Mouse (Mus musculus): ENCODE measurements at regions not wholly inside any gene's neighbourhood (a gene's known extent, or its start where the extent isn't known, plus 50 kb on each side); places are given as distances from the start of the nearest gene placed in this dataset.

GRCm38 (mm10) chr3:139780054-139780453 is 574.6 kb downstream of the Stpg2 start:
- no peak for ATAC-seq (ENCODE audit: low TSS enrichment)

DNA sequence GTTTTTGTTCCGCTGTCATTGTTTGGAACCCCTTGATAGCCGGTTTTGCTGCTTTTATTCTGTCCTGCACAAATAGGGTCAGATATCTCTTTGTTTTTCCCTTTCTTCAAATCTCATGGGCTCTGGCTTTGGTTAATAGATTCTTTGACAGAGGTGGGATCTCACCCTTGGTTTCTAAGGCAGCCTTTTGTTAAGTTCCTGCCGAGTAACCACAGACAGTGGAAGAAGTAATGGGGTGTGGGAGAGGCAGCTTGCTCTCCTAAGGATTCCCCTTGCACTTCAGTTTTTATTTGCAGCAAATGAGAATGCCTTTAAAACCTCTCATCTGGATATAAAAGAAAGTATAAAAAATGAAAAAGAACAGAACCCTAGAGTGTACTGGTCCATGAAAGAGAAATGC is 577.9 kb downstream of the Stpg2 start:
- ATAC-seq (ENCODE audit: low TSS enrichment) = no peak

GRCm38 (mm10) chr3:139786510-139786909 is 581.0 kb downstream of the Stpg2 start:
- ATAC-seq (ENCODE audit: low TSS enrichment) = no peak

GRCm38 (mm10) chr3:139788854-139789253 is 583.4 kb downstream of the Stpg2 start:
- ATAC-seq (ENCODE audit: low TSS enrichment) = no peak

- ATAC-seq (ENCODE audit: low TSS enrichment) = no peak
Observed at GRCm38 (mm10) chr3:139796685-139797084, 591.2 kb downstream of the Stpg2 start.

- no peak for ATAC-seq (ENCODE audit: low TSS enrichment)
Observed at GRCm38 (mm10) chr3:139799059-139799458, 593.6 kb downstream of the Stpg2 start.

- peak; percentile 55 for ATAC-seq (ENCODE audit: low TSS enrichment)
Observed at GRCm38 (mm10) chr3:139802716-139803710, 597.5 kb downstream of the Stpg2 start.

DNA sequence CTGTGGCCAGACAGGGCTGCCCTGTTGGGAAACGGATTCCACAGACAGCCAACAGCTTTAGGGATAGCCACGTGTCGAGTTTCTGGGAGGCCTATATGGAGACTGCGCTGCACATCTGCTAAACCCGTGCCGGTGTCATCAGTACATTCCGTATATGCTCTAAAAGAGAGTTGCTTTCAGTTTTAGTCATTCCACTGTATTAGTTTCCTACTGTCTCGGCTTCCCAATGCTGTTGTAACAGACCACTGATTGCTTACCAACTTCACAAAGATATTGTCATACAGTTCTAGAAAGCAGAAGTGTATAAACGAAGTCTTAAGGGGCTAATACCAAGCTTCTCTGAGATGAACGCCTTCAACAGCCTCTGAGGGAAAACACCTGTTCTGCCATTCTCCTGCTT is 622.5 kb downstream of the Stpg2 start:
- ATAC-seq (ENCODE audit: low TSS enrichment) = no peak

DNA sequence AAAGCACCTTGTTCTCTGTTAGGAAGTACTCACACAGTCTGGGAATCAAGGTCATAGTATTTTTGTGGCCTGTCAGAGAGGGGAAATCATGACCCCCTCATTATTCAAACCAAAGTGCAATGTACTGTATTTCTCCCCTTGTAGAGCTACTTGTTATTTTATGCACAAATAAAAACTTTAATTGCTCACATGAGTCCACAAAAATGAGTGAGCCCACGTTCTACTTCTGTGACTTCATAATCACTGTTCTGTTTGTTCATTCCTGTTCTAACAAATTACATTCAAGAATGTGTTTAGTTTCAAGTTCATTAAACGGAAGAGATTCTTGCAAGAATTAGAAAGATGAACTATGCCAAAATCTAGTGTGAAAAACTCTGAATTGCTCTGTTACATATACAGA is 623.1 kb downstream of the Stpg2 start:
- no peak for ATAC-seq (ENCODE audit: low TSS enrichment)

- no peak for ATAC-seq (ENCODE audit: low TSS enrichment)
Observed at GRCm38 (mm10) chr3:139832599-139832998, 627.1 kb downstream of the Stpg2 start.

- no peak for ATAC-seq (ENCODE audit: low TSS enrichment)
Observed at GRCm38 (mm10) chr3:139842015-139842414, 636.5 kb downstream of the Stpg2 start.

GRCm38 (mm10) chr3:139842988-139843605 is 637.6 kb downstream of the Stpg2 start:
- ATAC-seq (ENCODE audit: low TSS enrichment) = peak; percentile 72; the same call in 1 of the 2 replicates

GRCm38 (mm10) chr3:139844443-139844842 is 638.9 kb downstream of the Stpg2 start:
- ATAC-seq (ENCODE audit: low TSS enrichment) = no peak

DNA sequence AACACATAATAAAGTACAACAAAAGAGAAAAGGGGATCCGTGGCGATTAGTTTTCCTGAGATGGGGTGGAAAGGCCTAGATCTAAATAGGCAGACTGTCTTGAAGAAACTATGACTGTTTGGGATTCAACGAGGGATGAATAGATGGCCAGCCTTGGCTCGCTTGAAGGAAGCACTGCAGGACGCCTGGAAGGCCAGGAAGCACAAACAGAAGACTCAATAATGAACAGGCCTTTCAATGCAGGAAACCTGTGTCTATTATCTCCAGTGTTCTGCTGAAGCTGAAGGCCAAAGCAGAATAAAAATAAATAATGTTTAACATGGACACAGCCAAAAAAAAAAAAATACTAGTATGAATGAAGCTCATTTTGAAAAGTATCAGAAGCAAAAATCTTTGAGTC is 642.3 kb downstream of the Stpg2 start:
- no peak for ATAC-seq (ENCODE audit: low TSS enrichment)

DNA sequence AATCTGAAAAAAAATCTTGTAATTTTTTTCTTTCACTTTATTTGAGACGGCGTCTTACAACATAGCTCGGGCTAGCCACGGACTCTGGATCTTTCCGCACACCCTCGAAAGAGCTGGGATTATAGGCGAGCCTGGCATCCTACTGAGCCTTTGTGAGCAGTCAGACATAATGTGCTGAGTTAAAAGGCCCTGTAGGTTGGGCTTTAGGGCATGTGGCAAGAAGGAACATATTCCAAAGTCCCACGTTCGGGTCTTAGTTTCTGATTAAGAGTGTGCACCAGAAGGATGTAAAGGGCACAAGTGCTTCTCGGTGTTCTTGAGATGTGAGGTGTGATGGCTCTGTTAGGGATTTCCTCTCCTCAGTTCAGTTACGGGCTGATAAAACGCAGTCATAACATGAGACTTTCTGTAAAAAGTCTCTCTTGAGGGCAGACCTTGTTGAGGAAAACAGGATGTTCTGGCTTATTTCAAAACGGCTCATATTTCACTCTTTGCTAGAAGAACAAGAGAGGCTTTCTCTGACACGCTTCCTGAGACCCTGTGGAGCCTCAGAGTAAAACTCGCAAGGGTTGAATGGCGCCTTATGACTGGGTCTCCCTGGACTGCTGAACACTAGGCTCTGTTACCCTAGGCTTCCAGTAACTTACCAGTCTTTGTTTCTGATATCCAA is 654.6 kb downstream of the Stpg2 start:
- ATAC-seq (ENCODE audit: low TSS enrichment) = no peak

GRCm38 (mm10) chr3:139860831-139861371 is 655.4 kb downstream of the Stpg2 start:
- ATAC-seq (ENCODE audit: low TSS enrichment) = no peak

DNA sequence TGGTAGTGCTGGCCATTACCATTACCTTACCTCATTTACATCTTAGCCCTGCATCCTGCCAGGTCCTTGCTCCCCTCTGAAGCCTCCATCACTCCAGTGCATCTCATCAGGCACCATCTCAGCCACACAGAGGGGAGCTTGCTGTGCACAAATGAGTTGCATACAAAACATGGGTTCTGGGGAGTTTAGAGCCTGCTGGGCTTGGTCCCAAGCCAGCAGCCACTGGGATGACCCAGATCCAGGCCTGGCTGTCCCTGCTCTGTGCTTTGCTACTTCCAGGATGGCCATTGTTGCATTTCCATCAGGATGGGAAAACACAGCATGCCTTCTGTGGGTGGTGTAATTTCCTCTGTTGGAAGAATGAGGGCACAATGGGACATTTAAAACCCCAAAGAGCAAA is 660.8 kb downstream of the Stpg2 start:
- ATAC-seq (ENCODE audit: low TSS enrichment) = peak; percentile 73

GRCm38 (mm10) chr3:139867030-139867429 is 661.5 kb downstream of the Stpg2 start:
- no peak for ATAC-seq (ENCODE audit: low TSS enrichment)

DNA sequence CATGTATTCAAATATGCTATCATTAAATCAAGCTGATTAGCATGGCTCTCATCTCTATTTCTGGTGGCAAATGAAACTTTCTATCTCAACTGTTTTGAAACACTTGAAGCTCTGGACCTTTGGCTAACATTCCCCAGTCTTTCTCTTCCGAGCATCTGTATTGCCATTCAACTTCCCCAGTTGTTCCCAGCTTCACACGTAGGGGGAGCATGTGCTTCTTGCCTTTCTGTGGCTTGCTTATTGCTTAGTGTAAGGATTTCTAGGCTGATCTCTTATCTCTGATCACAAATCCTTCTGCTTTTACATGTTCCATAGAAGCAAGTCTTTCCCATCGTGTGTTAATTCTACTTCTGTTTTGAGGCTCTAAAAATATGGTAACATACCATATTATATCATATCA is 662.0 kb downstream of the Stpg2 start:
- no peak for ATAC-seq (ENCODE audit: low TSS enrichment)

- ATAC-seq (ENCODE audit: low TSS enrichment) = no peak
Observed at GRCm38 (mm10) chr3:139869779-139870178, 664.3 kb downstream of the Stpg2 start.

DNA sequence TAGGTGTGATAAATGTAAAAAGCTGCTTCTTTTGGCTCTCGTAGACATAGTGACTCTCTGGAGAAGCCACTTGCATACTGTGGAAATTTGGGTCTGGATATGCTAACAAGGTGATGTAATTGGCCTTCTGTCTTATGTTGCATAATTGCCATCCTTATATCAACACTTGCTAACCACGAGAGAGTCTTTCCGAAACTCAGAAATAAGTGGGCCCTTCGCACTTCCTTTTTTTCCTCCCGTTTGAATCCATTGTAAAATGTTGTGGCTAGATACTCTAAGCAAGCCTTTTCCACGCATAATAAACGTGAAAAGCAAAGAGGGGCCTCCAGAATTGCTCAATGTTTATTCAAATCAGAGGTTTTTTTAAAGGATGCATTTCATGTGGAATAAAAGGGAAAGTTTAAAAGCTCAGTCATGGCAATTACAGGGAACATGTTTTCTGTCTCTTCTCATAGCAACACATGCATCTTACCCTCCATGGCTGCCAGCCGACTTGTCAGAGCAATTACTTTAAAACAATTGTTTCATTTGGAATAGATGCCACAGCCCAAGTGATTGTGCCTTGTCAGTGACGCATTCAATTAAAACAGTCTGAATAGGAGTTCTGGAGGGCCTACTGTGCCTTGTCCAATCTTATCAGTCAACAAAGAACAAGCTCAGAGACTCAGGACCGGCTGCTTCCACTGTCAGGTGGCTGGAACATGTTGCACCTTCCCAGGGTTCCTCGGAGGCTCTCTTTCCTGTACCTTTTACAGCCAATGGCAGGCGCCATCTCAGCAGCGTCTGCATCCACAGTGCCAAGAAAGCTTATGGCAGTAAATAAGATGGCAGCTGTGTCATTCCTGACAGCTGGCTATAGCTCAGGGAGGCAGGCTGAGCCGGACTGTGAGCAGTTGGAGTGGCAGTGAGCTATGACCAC is 680.7 kb downstream of the Stpg2 start:
- peak; percentile 94 for ATAC-seq (ENCODE audit: low TSS enrichment)

Data from frontal cortex, adult (tissue).